Mouse (Mus musculus) kidney, embryonic 16.5 days (tissue): ENCODE measurements around the gene Ccdc194. TPM values are rescaled to one million over a fixed set of nuclear protein-coding genes. Genes with fewer than 3 reads are reported as not detected.

Source experiments
- ATAC-seq: fragments of 200-750 bp; cut with Nextera tagmentation; 2 replicates; pipeline ENCODE4 v1.8.0; 2017; ENCODE audit warnings: moderate TSS enrichment; ENCODE audit not compliant: low FRiP score, low TSS enrichment
- H3K27ac ChIP-seq: fragments of 300-500 bp; sonication (generic); 2 replicates; pipeline ENCODE4 v1.5.1; 2014; ENCODE audit warnings: low read length
- H3K27me3 ChIP-seq: fragments of 300-500 bp; sonication (generic); 2 replicates; pipeline ENCODE4 v1.6.1; 2014; ENCODE audit warnings: low read length, control low read depth, mixed read lengths; ENCODE audit not compliant: insufficient read depth
- H3K36me3 ChIP-seq: fragments of 300-500 bp; sonication (generic); 2 replicates; pipeline ENCODE4 v1.6.1; 2014; ENCODE audit warnings: low read length, control low read depth, mixed read lengths; ENCODE audit not compliant: insufficient read depth
- H3K4me1 ChIP-seq: fragments of 300-500 bp; sonication (generic); 2 replicates; pipeline ENCODE4 v1.6.1; 2014; ENCODE audit warnings: low read length, control low read depth, mixed read lengths; ENCODE audit not compliant: insufficient read depth
- H3K4me2 ChIP-seq: fragments of 300-500 bp; sonication (generic); replicated peaks from 2 replicates; pipeline ENCODE4 v1.6.1; 2014; ENCODE audit warnings: low read depth, low read length
- H3K4me3 ChIP-seq: fragments of 300-500 bp; sonication (generic); 2 replicates; pipeline ENCODE4 v1.5.1; 2014; ENCODE audit warnings: mild to moderate bottlenecking, low read length
- H3K9ac ChIP-seq: fragments of 300-500 bp; sonication (generic); replicated peaks from 2 replicates; pipeline ENCODE4 v1.6.1; 2014; ENCODE audit warnings: low read length
- H3K9me3 ChIP-seq: fragments of 300-500 bp; sonication (generic); 2 replicates; pipeline ENCODE4 v1.6.1; 2016; ENCODE audit warnings: low read length, control low read depth
- WGBS: fragments of 180-500 bp; shearing (Covaris S2); extraction: QIAGEN DNeasy Blood & Tissue Kit; methylation state at CpG from one replicate; pipeline ENCODE4 v1.1.7; 2014; 5-methylcytosine and 5-hydroxymethylcytosine counted together
- polyA plus RNA-seq: library from polyadenylated mRNA; unstranded; fragments of >200 nt; fragmentation: Nextera tagmentation; extraction: Ambion mirVana; gene quantifications from 2 replicates; pipeline ENCODE4 v1.2.1, GENCODE M21; 2015

Ccdc194 gene
- polyA plus RNA-seq, 1 experiment from 2014 or later, result 0.61 TPM

GRCm38 (mm10) chr8:71568387-71568937 lies 43.0 kb upstream of the Ccdc194 start, which contains the start of gene Slc27a1:
Slc27a1 (plus strand) TSS chr8:71568882.
- ATAC-seq, result peak; percentile 10
- peak within 1 kb of the TSS; percentile 70 for H3K9ac ChIP-seq
- H3K27me3 ChIP-seq, result no peaks in the 10 kb centered on the region
- peak within 1 kb of the TSS; percentile 94 for H3K27ac ChIP-seq
- peak within 1 kb of the TSS; percentile 66 for H3K4me3 ChIP-seq
- 9% methylated on average over 13 of the region's 13 CpGs for WGBS
- peak within 1 kb of the TSS; percentile 91 for H3K4me2 ChIP-seq
- peaks cover 6% of the 10 kb centered on the region; the same call in 1 of the 2 replicates for H3K9me3 ChIP-seq
- peaks cover 25% of the 10 kb centered on the region for H3K4me1 ChIP-seq
- H3K36me3 ChIP-seq, result no peaks in the 10 kb centered on the region

- Histone ChIP-seq H3K27me3 (peaks cover 2% of the 10 kb centered on the region), H3K27ac (peak overlapping the region; percentile 94), H3K36me3 (no peaks in the 10 kb centered on the region), H3K4me2 (no peak overlapping the region), H3K4me3 (no peak overlapping the region), H3K4me1 (peaks cover 25% of the 10 kb centered on the region), H3K9ac (no peak overlapping the region), H3K9me3 (peaks cover 6% of the 10 kb centered on the region; the same call in 1 of the 2 replicates)
- ATAC-seq, result no peak
- 74% methylated on average over 7 of the region's 7 CpGs for WGBS
Measured at GRCm38 (mm10) chr8:71567587-71567986, 42.1 kb upstream of the Ccdc194 start.

GRCm38 (mm10) chr8:71566501-71566900 lies 41.0 kb upstream of the Ccdc194 start, which contains the start of gene Nxnl1:
Nxnl1 (minus strand) TSS chr8:71566601.
- 71% methylated on average over 3 of the region's 3 CpGs for WGBS

GRCm38 (mm10) chr8:71563992-71564391 lies 38.5 kb upstream of the Ccdc194 start:
- no peak overlapping the region for H3K4me2 ChIP-seq
- H3K4me1 ChIP-seq, result peaks cover 18% of the 10 kb centered on the region
- H3K9me3 ChIP-seq, result peaks cover 6% of the 10 kb centered on the region; the same call in 1 of the 2 replicates
- peaks cover 33% of the 10 kb centered on the region for H3K27me3 ChIP-seq
- no peak overlapping the region for H3K9ac ChIP-seq
- WGBS, result 83% methylated on average over 4 of the region's 4 CpGs
- no peak for ATAC-seq
- no peak overlapping the region for H3K4me3 ChIP-seq
- no peaks in the 10 kb centered on the region for H3K36me3 ChIP-seq
- H3K27ac ChIP-seq, result no peak overlapping the region

More at GRCm38 (mm10) chr8:71566501-71566900, 41.0 kb upstream of the Ccdc194 start, which contains the start of gene Nxnl1:
- no peaks in the 10 kb centered on the region for H3K36me3 ChIP-seq
- no peak for ATAC-seq
- H3K4me1 ChIP-seq, result peaks cover 25% of the 10 kb centered on the region
- no peak within 1 kb of the TSS for H3K4me3 ChIP-seq
- H3K27ac ChIP-seq, result no peak within 1 kb of the TSS; the same call in 1 of the 2 replicates
- H3K27me3 ChIP-seq, result peaks cover 12% of the 10 kb centered on the region
- peaks cover 6% of the 10 kb centered on the region; the same call in 1 of the 2 replicates for H3K9me3 ChIP-seq
- no peak within 1 kb of the TSS for H3K9ac ChIP-seq
- no peak within 1 kb of the TSS for H3K4me2 ChIP-seq

- peak overlapping the region; percentile 32 for H3K4me3 ChIP-seq
- WGBS, result 1% methylated on average over 33 of the region's 33 CpGs
- peaks cover 14% of the 10 kb centered on the region for H3K4me1 ChIP-seq
- H3K4me2 ChIP-seq, result peak overlapping the region; percentile 50
- peak overlapping the region; percentile 9 for H3K9ac ChIP-seq
- ATAC-seq, result 0 out of 2 replicates have a peak, but pooled peaks have one; percentile 34
- H3K27me3 ChIP-seq, result peaks cover 42% of the 10 kb centered on the region
- peaks cover 6% of the 10 kb centered on the region; the same call in 1 of the 2 replicates for H3K9me3 ChIP-seq
- H3K36me3 ChIP-seq, result no peaks in the 10 kb centered on the region
- H3K27ac ChIP-seq, result no peak overlapping the region
Measured at GRCm38 (mm10) chr8:71562751-71563150, 37.2 kb upstream of the Ccdc194 start.

- Histone ChIP-seq H3K36me3 (no peaks in the 10 kb centered on the region), H3K4me3 (no peak overlapping the region), H3K27ac (no peak overlapping the region), H3K4me1 (peaks cover 11% of the 10 kb centered on the region), H3K9ac (no peak overlapping the region), H3K4me2 (no peak overlapping the region), H3K9me3 (peaks cover 6% of the 10 kb centered on the region; the same call in 1 of the 2 replicates), H3K27me3 (peaks cover 49% of the 10 kb centered on the region)
- ATAC-seq, result no peak
- 2% methylated on average over 15 of the region's 15 CpGs for WGBS
Measured at GRCm38 (mm10) chr8:71561401-71561800, 35.9 kb upstream of the Ccdc194 start.

GRCm38 (mm10) chr8:71560765-71561164 lies 35.3 kb upstream of the Ccdc194 start:
- Histone ChIP-seq H3K36me3 (no peaks in the 10 kb centered on the region), H3K27ac (no peak overlapping the region), H3K4me1 (peaks cover 11% of the 10 kb centered on the region), H3K4me3 (no peak overlapping the region), H3K27me3 (peaks cover 49% of the 10 kb centered on the region), H3K9me3 (peaks cover 6% of the 10 kb centered on the region; the same call in 1 of the 2 replicates), H3K4me2 (no peak overlapping the region), H3K9ac (no peak overlapping the region)
- 85% methylated on average over 5 of the region's 5 CpGs for WGBS
- no peak for ATAC-seq

GRCm38 (mm10) chr8:71560071-71560470 lies 34.6 kb upstream of the Ccdc194 start:
- peaks cover 11% of the 10 kb centered on the region for H3K4me1 ChIP-seq
- WGBS, result 77% methylated on average over 3 of the region's 3 CpGs

GRCm38 (mm10) chr8:71558958-71559690 lies 33.6 kb upstream of the Ccdc194 start:
- WGBS, result 1% methylated on average over 24 of the region's 24 CpGs
- Histone ChIP-seq H3K36me3 (no peaks in the 10 kb centered on the region), H3K4me2 (peak overlapping the region; percentile 84), H3K27ac (no peak overlapping the region), H3K9me3 (peaks cover 3% of the 10 kb centered on the region; the same call in 1 of the 2 replicates), H3K4me1 (peaks cover 11% of the 10 kb centered on the region), H3K4me3 (peak overlapping the region; percentile 62), H3K9ac (peak overlapping the region; percentile 73), H3K27me3 (peaks cover 49% of the 10 kb centered on the region)
- peak; percentile 70 for ATAC-seq

More at GRCm38 (mm10) chr8:71560071-71560470, 34.6 kb upstream of the Ccdc194 start:
- H3K27me3 ChIP-seq, result peaks cover 49% of the 10 kb centered on the region
- ATAC-seq, result no peak
- H3K27ac ChIP-seq, result no peak overlapping the region
- H3K9ac ChIP-seq, result no peak overlapping the region
- peaks cover 6% of the 10 kb centered on the region; the same call in 1 of the 2 replicates for H3K9me3 ChIP-seq
- no peak overlapping the region for H3K4me3 ChIP-seq
- H3K36me3 ChIP-seq, result no peaks in the 10 kb centered on the region
- H3K4me2 ChIP-seq, result no peak overlapping the region
